Mouse (Mus musculus): ENCODE results near the gene Sult5a1.
"Not testable (repeated sequence)": the region's sequence is repeated elsewhere in the genome, so short reads cannot be mapped to it uniquely, and the experiment has no call there.

The Sult5a1 gene

DNA sequence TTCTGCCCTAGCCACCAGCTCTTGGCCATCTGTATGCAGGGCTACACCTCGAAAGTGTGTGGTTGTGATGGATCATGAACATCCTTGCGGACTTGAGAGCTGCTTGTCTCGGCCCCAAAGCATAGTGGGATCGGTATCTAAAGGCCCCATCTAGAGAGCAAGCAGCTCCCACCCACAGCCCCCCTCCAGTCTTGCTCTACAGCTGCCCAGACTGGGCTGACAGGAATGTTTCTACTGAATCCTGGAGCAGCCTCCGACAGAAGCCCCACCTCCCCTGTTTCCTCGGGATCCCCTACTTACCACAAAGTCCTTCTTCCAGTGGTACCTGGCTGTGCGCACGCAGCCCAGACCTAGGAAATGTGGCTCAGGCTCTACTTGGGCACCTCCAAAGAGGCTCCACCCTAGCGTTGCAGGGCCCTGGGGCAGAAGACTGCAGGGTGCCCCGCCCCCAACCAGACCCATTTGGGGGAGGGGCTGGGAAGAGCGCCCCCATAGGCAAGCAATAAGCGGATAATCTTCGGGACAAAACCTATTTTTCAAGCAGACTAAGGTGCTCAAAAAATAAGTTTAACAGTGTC is at the start of gene Sult5a1:
TSS of gene Sult5a1 (minus strand) at position 428 of the 578 bp plus-strand sequence.
- DNase-seq (ENCODE audit: low spot score in 2 of 2) = no peak

DNA sequence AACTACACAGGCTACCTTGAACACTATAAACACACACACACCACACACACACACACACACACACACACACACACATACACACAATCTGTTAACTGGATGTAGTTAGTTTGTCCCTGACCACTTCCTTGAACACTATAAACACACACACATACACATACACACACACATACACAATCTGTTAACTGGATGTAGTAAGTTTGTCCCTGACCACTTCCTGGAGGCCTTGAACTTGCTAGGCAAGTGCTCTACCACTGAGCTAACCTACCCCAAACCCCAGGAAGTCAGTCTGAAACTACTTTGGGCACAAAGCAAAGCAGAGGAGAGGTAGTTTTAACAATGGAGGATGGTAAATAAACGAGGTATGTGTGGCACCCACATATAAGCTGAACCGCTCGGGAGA is 45.5 kb upstream of the Sult5a1 start:
- DNase-seq (ENCODE audit: low spot score in 2 of 2) = no peak

DNA sequence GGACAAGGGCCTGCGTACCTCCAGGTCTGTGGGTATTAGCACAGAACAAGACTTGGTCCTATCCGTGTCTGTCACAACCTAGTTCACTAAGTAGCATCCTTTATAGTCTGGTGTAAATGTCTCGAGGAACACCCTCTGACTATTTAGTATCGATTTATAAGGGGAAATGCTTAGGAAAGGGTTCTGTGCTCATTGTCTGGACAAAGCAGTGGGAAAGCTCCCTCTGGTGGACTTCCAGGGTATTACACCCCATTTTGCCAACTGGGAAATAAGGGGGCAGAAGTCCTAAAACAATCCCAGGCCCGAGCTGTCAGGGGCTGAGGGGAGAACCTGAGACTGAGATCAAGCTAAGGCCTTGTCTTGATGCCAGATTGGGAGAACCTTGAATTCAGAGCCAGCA is 44.2 kb upstream of the Sult5a1 start:
- peak; percentile 22 to 70 for DNase-seq (ENCODE audit: low spot score in 2 of 2)

DNA sequence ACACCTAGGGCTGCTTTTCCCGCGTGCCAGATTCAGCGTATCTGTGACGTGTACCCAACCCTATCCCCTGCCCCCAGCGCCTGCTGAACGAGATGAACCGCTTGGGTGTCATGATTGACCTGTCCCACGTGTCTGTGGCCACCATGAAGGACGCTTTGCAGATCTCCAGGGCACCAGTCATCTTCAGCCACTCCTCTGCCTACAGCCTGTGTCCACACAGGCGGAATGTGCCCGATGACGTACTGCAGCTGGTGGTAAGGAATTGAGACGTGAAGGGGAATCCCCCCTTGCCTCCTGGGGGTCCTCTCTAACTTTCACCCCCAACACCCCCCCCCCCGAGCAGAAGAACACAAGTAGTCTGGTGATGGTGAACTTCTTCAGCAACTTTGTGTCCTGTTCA is 41.7 kb upstream of the Sult5a1 start:
- DNase-seq (ENCODE audit: low spot score in 2 of 2) = no peak

DNA sequence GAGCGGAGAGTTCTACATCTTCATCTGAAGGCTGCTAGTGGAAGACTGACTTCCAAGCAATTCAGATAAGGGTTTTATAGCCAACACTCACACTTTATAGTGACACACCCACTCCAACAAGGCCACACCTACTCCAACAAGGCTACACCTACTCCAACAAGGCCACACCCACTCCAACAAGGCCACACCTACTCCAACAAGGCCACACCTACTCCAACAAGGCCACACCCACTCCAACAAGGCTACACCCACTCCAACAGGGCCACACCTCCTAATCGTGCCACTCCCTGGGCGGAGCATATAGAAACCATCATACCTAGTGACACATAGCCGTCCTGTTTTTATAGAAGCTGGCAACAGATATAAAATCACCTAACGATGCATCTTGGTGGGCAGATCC is 38.9 kb upstream of the Sult5a1 start:
- DNase-seq (ENCODE audit: low spot score in 2 of 2) = not testable (repeated sequence)

DNA sequence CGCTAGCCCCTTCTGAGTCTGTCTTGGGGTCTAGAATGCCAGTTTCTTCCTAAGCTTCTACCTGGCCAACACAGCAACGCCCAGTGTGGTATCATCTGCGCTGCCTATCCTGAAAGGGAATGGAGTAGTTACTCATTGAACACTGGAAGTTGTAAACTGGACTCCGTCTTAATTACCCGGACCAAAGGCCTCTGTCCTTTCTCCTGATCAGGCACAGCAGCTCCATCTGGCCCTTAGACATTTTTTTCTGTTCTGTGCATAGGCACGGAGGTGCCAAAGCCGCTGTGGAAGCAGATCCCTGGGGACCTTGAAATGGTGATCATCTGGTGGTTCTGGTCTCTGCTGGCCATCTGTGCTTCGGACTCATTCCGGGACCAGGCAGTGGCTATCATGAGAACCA is 35.7 kb upstream of the Sult5a1 start:
- no peak for DNase-seq (ENCODE audit: low spot score in 2 of 2)

DNA sequence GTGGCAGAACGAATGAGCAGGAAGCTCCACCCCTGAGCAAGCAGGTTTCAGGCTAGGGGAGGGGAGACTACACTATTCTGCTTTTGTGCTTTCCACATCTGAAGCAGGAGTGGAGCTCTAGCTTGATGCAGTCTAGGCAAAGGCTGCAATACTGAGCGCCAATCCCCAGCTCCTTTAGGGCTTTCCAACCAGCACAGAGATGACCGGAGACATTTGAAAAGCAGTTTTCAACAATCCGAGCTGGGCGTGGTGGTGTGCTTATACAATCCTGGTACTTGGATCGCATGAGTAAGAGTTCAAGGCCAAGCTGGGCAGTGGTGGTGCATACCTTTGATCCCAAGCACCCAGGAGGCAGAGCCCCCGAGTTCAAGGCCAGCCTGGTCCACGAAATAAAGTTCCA is 33.8 kb upstream of the Sult5a1 start:
- no peak for DNase-seq (ENCODE audit: low spot score in 2 of 2)

DNA sequence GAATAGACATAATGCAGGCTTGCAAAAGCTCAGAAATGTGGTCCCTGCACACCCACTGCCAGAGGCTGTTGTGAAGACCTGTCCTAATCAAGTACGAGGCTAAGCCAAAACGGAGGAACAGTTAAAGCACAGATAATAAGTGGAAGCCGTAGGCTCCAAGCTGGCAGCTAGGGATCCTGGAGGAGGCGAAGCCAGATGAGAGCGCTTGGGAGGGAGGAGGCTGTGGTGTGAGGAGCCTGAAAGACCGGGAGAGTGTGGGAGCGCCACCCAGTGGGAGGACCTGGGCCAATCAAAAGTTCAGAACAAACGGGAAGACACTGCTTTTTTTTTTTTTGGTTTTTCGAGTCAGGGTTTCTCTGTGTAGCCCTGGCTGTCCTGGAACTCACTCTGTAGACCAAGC is 32.6 kb upstream of the Sult5a1 start:
- peak in 1 of 2 experiments; percentile 19 for DNase-seq (ENCODE audit: low spot score in 2 of 2)

DNA sequence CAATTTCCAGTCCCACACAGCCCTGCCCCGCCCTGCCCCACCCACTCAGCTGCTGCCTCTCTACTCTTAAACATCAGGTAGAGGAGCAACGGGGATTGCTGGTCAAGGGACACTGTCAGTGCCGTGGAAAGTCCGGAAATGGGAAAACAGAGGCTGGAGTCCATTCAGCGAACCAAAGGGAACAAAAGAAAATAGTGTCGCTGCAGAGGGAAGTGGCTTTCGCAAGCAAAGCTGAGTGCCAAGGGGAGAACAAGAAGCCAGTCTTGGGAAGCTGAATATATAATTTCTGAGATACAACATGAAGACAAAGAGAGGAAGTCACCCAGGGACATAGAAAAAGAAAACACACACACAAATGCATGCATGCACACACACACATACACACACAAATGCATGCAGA is 30.7 kb upstream of the Sult5a1 start:
- no peak for DNase-seq (ENCODE audit: low spot score in 2 of 2)

DNA sequence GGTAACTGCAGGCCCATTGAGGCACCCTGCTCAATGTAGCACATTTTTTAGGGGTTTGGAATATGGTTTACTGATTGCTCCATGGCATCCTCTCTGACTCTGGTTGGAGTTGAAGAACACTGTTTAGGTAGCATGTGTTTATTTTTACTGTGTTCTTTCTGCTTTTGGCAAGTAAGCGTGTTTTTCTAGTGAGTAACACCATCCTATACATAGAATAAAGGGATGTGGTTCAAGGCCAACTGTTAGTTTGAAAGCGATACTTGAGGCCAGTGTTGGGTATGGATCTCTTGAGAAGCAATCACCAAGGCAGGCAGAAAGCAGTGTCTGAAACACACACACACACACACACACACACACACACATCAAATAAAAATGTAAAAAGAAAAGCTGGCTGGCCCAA is 29.9 kb upstream of the Sult5a1 start:
- no peak for DNase-seq (ENCODE audit: low spot score in 2 of 2)

DNA sequence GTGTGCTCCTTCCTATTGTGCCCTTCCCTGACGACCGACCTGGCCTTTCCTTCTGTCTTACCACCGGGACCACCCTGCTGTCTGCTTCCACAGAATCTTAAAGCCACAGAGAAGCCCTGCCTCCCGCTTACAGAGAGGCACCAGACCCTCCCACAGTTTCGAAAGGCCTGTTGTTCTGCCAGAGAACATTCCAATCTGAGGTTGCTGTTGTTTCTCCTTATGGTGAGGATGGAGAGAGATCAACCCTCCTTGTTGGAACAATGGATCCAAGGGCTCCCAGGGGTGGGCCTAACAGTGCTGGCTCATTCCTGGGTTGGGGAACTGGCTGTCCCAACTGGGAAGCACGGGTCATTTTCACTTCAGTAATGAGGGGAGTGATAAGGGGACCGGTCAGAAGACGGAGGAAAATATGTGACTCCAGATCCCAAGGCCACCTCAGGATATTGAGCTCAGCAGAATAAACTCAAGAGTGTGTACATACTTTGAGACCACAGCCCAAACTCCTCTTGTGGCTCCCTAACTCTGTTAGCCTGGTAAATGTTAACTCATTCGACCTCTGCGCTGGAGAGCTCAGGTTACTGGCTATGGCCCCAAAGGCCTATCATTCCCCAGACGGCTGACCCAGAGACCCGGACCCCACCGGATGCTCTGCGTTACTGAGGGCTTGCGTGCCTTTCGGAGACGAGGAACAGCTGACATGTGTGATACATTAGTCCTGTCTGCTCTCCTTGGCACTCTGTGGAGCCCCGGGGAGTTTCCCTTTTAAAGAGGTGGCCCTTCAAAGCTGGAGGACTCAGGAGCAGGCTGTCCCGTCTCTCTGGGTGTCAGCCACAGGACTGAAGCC is 27.7 kb upstream of the Sult5a1 start, which contains the start of gene Dpep1:
TSS of gene Dpep1 (plus strand) at position 677 of the 844 bp plus-strand sequence.
- no peak for DNase-seq (ENCODE audit: low spot score in 2 of 2)

DNA sequence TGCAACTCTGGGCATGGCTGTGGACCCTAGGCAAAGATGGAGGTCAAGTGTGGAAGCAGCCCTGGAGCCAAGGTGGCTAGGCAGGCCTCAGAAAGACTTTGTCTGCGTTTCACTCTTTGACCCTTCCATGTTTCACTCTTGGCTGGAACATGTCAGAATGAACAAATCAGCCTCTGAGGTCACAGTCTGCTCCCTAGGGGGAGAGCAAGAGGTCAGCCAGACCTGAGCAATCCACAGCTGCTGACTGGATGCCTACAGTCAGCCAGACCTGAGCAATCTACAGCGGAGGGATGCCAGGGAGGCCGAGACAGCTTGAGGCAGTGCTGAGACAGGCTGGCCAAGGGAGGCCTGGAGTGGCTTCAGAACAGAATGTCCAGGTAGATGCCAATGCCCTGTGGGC is 23.3 kb upstream of the Sult5a1 start:
- no peak for DNase-seq (ENCODE audit: low spot score in 2 of 2)

DNA sequence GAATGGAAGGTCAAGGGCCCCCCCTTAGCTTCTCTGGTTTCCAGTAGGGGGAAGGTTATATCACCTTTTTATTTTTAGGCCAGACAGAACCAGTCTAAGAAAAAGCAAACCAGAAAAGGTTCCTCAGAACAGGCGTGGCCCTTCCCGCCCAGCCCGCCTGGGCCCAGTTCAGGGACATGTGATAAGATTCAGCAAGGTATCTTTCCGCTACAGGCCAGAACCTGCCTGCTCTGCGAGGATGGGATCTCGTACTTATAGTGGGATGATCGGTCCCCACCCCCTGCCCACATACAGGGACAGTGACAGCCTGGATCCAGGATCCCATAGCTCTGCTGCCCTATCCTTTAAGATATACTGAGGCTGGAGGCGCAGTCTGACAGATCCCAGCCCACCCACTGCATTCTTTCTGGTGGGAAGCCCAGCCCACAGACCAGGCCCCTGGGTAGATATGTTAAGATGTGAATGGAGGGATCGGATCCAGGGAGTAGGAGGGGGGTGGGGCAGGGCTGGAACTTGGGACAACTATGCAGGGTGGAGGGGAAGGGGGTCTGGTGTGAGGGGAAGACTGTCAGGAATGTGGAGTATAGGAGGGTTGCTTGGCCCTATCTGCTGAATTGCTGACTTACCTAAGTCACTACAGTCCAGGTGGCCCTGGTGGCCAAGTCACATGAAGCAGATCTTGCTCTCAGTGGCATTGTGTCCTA is 1.9 kb downstream of the Sult5a1 start:
- DNase-seq (ENCODE audit: low spot score in 2 of 2) = no peak

DNA sequence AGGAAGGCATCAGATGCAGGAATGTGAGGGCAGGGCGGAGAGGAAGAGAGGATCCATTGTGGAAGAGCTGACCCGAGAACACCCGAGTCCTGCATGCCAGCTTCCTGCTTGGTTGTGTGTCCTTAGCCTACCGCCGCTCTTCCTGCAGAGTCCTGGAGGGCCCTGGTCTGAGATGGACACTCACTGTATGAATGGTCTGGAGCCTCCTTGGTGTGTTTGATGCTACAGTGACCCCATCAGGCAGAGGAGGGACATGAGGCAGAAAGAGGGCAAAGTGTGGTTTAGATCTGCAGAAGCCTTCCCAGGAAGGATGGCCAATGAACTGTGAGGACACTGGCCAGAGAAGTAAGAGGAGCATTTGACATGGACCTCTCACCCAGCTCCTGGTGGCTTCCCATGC is 2.9 kb downstream of the Sult5a1 start:
- no peak for DNase-seq (ENCODE audit: low spot score in 2 of 2)

DNA sequence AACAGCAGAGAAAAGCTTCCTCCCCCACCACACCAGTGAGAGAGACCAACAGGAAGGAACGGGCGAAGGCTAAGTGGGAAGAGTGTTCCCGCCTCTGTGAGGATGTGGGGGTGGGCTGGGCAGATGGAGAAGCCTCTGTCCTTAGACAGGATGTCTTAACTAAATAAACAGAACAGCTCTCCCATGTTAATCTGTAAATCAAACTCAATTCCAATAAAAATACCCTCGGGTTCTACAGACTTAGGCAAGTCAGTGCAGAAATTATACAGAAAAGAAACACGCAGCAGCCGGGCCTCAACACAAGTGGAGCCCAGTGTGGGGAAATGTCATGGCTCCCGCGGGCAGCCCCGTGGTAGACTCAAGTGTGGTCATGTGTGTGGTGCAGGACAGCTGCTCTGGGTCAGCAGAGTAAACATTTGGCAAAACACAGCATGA is 7.4 kb downstream of the Sult5a1 start:
- no peak for DNase-seq (ENCODE audit: low spot score in 2 of 2)

DNA sequence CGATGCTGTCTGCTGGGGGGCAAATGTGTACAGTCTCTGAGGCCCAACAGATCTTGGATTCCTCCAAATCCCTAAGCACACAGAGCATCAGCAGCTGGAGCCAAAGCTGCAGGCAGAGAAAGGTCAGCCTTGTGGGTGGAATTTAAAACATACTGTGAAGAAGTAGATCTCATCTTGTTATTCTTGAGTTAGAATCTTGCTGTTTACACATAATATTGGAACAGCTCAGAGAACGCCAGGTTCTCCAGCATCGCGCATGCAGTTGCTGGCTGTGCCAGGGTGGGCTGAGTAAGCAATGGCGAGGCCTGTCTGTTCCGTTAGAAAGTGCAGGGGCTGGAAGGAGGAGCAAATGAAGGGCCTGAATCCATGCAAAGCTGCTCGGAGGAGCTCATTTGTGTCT is 11.7 kb downstream of the Sult5a1 start:
- no peak for DNase-seq (ENCODE audit: low spot score in 2 of 2)

DNA sequence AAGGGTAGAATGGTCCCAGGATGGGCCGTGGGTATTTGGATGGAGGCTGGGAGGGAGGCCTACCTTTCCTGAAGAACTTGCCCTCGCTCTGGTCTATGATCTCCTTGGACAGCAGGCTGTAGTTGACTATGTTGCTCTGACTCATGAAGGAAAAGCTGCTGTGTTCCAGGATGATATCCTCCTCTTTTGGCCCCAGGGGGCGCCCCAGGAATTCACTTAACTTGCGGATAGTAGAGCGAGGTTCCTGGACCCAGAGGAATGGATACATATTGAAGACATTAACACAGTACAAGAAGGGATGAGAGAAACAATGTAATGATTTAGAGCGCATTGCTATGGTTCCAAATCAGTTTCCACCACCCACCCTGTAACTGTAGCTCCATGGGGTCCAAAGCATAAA is 12.8 kb downstream of the Sult5a1 start:
- DNase-seq (ENCODE audit: low spot score in 2 of 2) = no peak

DNA sequence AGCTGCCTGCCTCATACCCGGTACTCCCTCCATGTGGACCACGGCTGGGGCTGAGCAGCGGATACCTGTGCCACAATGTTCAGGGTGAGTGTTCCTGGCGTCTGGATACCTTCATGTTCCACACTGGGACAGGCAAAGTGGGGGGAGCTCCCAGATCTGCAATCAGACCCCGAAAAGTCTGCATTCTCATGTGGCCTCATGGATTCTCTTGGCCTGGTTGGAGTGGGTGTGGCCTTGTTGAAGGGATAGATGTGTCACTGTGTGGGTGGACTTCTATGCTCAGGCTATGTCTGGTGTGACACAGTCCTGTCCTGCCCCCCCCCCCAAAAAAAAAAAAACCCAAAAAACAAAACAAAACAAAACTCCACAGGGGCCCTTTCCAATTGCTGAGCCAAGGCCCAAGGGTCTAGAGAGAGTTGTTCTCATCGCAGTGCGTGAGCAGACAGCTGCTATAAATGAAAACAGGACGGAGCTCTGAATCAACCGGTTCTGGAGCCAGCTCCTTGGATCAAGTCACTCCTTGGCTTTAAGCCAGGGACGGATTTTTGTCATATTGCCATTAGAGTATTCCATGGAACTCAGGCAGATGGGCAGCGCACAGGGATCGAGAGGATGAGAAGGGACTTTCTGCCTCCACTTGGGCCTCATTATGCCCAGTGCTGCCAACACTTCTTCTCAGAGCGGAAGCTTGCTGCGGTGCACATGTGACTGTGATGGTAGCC is 16.2 kb downstream of the Sult5a1 start:
- no peak for DNase-seq (ENCODE audit: low spot score in 2 of 2)

DNA sequence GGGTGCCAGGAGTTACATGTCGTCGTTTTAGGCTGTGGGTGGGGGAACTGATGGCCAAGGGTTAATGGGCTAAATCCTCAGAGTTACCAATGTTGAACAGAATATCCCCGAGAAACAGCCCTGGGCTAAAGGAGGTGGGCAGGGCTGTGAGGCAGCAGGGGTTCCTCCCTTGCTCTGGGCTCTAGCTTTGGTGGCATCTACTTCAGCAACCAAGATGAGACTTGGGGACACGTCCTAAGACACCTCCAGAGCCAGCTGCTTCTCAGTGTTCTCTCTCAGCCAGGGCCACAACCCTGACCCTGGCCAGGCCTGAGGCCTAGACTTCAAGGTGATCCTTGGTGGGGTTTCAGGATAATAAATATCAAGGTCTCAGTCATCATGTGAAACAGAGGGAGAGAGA is 19.4 kb downstream of the Sult5a1 start:
- no peak for DNase-seq (ENCODE audit: low spot score in 2 of 2)

DNA sequence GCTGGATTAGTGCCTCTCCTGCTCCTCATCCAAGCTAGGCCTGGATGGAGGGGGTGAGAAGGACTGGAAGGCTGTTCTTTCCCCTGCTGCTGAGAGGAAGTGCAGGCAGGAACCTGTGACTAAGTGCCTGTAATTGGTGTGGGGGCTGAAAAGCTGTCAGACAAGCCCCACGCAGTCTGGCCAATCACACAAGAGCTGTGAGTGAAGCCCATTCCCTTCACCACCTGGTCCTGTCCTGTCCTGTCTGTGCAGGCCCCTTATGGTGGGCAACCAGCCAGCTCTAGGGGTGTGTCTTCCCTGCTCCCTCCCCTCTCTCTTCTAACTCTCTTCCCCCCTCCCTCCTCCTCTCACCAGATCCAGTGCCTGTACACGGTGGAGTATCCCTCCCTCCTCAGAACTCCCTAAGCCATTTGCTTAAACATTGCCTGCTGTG is 20.5 kb downstream of the Sult5a1 start:
- DNase-seq (ENCODE audit: low spot score in 2 of 2) = no peak

DNA sequence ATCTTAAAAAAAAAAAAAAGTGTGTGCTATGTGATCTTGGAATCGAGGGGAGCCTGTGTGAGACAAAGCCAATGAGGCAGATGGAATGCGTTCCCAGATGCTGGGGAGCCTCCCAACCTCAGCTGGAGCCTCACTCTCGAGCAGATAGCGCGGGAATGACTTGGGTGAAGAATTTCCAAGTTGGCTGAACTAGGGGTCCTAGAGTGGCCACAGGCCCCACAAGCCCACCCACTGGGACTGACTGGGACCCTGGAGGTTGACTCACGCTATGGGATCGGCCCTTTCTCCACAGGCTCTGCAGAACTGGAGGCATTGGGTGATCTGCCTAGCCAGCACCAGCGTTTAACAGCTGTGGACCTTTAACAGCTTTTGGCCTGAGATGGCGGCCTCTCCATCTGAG is 21.8 kb downstream of the Sult5a1 start:
- no peak for DNase-seq (ENCODE audit: low spot score in 2 of 2)

DNA sequence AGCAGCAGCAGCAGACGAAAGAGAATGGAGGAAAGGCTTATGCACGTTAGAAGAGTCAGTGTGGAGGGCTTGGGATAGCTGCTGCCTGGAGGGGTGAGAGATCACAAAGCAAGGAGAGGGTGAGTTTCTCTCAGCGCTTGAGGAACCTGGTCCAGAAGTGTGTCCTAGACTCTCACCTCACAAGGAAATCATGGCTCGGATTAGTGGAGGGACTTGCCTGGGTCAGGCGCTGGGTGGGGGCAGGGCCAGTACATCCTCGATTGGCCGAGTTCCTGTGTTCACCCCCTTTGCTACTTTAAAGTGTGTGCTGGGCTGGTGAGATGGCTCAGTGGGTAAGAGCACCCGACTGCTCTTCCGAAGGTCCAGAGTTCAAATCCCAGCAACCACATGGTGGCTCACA is 22.3 kb downstream of the Sult5a1 start:
- DNase-seq (ENCODE audit: low spot score in 2 of 2) = no peak

Measured in thymus, postnatal 10 days (tissue).